ENCODE assay signal across 29 mouse cellular contexts in the genomic region with DNA sequence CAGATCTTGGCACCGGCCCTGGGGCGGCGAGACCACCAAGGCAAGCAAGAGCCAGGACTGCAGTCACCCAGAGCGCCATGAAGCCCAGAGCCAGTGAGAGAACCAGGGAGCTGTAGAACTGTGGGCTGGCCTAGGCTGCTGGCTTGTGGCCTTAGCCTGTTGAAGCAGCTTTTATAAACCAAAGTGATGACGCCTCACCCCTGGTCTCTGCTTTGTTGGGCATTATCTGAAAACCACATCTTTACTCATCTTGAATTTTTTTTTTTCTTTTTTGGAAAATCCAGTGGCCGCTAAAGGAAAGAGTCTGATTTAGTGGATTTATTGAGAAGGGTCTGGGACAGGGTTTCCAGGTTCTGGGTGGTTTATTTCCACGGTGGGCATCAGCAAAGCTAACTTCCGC. TPM values are rescaled to one million over a fixed set of nuclear protein-coding genes. Genes with fewer than 3 reads are reported as not detected.
"Had no signal": no experiment of that assay in that cellular context is flagged by ENCODE, and none has a peak within 500 bp of the region (broad histone marks: within the 10 kb centered on the region; RNA-seq: fewer than 3 reads in every experiment).

A gene (minus strand): TSS at position 147 of the 400 bp plus-strand sequence.

- H3K27ac ChIP-seq: kidney, embryonic 15.5 days; limb, embryonic 13.5 days; liver, embryonic 12.5 days; liver, embryonic 15.5 days; lung, embryonic 15.5 days; midbrain, embryonic 13.5 days; neural tube, embryonic 13.5 days; stomach, embryonic 15.5 days had no signal

- ATAC-seq: liver, embryonic 12.5 days; midbrain, embryonic 13.5 days; midbrain, embryonic 16.5 days had no signal

- H3K9ac ChIP-seq: liver, embryonic 15.5 days; lung, embryonic 15.5 days; stomach, embryonic 15.5 days had no signal

- DNase-seq: kidney, adult 8-10 months; kidney, postnatal 10 days; kidney, postnatal 36 days; layer of hippocampus, postnatal 36 days; liver; lung, adult 18-20 months; lung, postnatal 10 days; lung, postnatal 36 days; right cerebral cortex, postnatal 14 days; spleen, adult 18-20 months; thymus, postnatal 4 days had no signal

- H3K36me3 ChIP-seq: kidney, embryonic 15.5 days; limb, embryonic 10.5 days; limb, embryonic 13.5 days; liver, embryonic 12.5 days; liver, embryonic 15.5 days; lung, embryonic 15.5 days; midbrain, embryonic 10.5 days; midbrain, embryonic 13.5 days; neural tube, embryonic 13.5 days; stomach, embryonic 15.5 days had no signal

- H3K4me3 ChIP-seq: myocyte had no signal

- H3K9me3 ChIP-seq: kidney, embryonic 15.5 days; limb, embryonic 10.5 days; limb, embryonic 13.5 days; liver, embryonic 12.5 days; liver, embryonic 15.5 days; lung, embryonic 15.5 days; megakaryocyte, embryonic 14.5 days; midbrain, embryonic 10.5 days; midbrain, embryonic 13.5 days; neural tube, embryonic 13.5 days; stomach, embryonic 15.5 days had no signal

RNA-seq across cellular contexts. Expression of the gene that starts here (rescaled TPM):
- total RNA-seq: layer of hippocampus, adult 8-10 months; layer of hippocampus, postnatal 10 days; layer of hippocampus, postnatal 36 days; left cerebral cortex, adult 8-10 months; left cerebral cortex, postnatal 14 days; neutrophil, adult 5-6 weeks had no signal
- polyA plus RNA-seq: kidney, embryonic 15.5 days; limb, embryonic 10.5 days; liver, embryonic 12.5 days; liver, embryonic 15.5 days; midbrain, embryonic 10.5 days; midbrain, embryonic 13.5 days; midbrain, embryonic 16.5 days; myocyte; neural tube, embryonic 13.5 days; stomach, embryonic 15.5 days had no signal
